Mouse (Mus musculus) left cerebral cortex, postnatal 36 days (tissue): ENCODE measurements around the gene Litaf. TPM values are rescaled to one million over a fixed set of nuclear protein-coding genes. Genes with fewer than 3 reads are reported as not detected.
"Not testable (repeated sequence)": the region's sequence is repeated elsewhere in the genome, so short reads cannot be mapped to it uniquely, and the experiment has no call there.

Experiments
- DNase-seq, 2 experiments: peaks; one replicate each; pipeline ENCODE4 v3.0.0; 2021 to 2022; ENCODE audit warnings: low spot score in 2 of 2, mixed read lengths in 1 of 2
- intact Hi-C: fragments of 180-260 bp; cut with DNase I; formaldehyde crosslinking; loops from one replicate; pipeline ENCODE4 v1.15.1; 2025
- total RNA-seq, 2 experiments: library from RNA; stranded (reverse); gene quantifications; 2 replicates each; pipeline ENCODE4 v1.2.3; 2021

Gene Litaf
- total RNA-seq, 2 experiments from 2014 or later: 11.1 to 13.0 TPM

- intact Hi-C loops, DNase-seq: not testable (repeated sequence)
These were observed 96.0 kb downstream of the Litaf start for GRCm38 (mm10) chr16:10969944-10970343.

DNA sequence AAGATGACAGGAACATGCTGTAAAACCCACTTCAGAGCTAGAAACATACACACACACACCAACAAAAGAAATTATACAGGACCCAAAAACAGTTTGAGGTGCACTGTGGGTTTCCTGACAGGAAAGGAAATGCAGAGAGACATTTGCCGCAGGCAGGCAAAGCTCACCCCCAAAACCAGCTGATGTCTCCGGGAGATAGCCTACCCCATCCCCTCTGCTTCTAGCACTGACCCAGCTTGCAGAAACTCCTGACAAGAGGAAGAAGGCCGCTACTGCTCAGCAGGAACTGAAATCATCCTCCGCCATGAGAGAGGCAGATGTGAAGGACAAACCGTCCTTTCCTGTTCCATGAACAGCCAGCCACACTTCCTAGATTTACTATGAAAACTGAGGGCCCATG lies 96.6 kb downstream of the Litaf start:
- intact Hi-C loops: no loop called here

GRCm38 (mm10) chr16:10968299-10968698 lies 97.7 kb downstream of the Litaf start:
- intact Hi-C loops: no loop called here
- DNase-seq: no peak

More for the DNA sequence above, 96.6 kb downstream of the Litaf start:
- DNase-seq: no peak

DNA sequence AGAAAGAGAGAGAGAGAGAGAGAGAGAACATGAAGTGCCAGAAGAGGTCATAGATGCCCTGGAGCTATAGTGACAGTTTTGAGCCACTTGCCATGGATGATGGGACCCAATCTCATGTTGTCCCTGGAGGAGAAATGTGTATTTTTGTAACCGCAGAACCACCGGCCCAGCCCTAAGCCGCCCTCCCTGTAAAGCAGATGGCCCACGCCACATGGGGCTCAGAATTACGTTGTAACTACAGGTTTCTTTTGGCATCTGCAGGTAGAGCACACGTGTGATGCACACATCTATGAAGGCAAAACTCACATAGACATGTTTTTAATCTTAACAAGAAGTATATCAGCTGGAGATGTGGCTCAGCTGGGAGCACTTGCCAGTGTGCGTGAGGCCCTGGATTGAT lies 98.2 kb downstream of the Litaf start:
- intact Hi-C loops: no loop called here
- no peak for DNase-seq

- intact Hi-C loops: no loop called here
- no peak for DNase-seq
These were observed 98.9 kb downstream of the Litaf start for GRCm38 (mm10) chr16:10967013-10967412.

- intact Hi-C loops: no loop called here
- no peak for DNase-seq
These were observed 100.9 kb downstream of the Litaf start for GRCm38 (mm10) chr16:10965034-10965433.

- intact Hi-C loops: no loop called here
These were observed 105.0 kb downstream of the Litaf start for GRCm38 (mm10) chr16:10960916-10961315.

DNA sequence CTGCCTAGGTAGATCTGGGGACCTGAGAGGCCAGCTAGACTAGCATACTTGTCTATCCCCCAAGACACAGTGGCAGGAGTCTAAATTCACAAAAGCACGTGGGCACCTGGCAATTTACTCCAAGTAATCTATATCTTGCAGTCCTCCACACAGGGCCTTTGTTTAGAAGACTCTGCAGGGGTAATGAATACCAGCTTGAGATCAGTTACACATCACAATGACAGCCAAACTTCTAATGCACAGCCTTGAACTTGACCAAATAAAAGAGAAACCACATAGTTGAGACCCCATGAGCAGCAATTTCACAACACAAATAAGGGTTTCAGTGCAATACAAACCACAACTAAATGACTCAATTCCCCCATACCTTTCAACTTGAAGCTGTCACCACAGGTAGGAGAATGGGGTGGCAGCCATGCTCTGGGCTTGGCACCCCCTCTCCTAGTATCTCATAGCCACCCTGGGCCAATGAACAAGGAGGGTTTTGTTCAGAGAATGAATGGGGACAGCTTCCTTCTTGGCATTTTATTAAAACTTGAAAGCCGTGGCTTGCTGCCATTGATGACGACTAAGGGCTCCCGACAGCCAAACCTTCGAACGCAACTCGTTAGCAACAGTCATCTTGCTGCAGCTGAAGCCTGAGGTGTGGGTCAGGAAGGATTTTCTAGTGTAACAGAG lies 107.1 kb downstream of the Litaf start:
- intact Hi-C loops: no loop called here
- DNase-seq: no peak

More at GRCm38 (mm10) chr16:10960916-10961315, 105.0 kb downstream of the Litaf start:
- DNase-seq: no peak

- intact Hi-C loops, DNase-seq: not testable (repeated sequence)
These were observed 107.7 kb downstream of the Litaf start for GRCm38 (mm10) chr16:10958307-10958706.

GRCm38 (mm10) chr16:10957794-10958193 lies 108.2 kb downstream of the Litaf start:
- DNase-seq: no peak
- intact Hi-C loops: no loop called here

DNA sequence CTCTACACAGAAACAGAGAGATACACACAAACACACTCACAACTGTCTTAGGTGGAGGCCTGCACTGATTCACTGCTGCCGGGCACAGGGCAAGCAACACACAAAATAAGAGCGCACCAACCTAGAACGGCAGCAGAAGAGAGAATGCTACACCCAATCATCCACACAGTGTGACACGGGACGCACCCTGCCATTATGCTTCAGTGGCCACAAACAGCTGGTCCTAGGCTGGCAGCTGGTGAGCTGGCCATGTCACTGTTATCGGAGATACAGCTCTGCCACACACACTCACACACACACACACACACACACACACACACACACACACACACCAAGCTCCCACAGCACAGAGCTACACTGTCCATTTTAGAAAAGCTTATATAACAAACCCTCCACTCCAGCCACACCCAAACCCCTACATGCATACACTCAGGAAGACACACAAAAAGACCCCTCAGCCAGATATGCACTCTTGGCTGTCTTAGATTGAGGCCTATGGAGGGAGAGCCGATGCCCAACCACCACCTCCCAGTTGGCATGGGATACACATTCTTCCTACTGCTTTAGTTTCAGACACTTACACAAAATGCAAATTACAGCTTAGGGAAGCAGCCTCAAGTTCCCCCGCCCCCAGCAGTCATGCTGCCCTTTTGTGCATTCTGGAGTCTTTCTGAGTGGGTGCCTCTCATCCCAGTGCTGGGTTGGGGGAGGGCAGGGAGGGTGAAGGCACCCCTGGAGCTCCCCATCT lies 108.8 kb downstream of the Litaf start:
- DNase-seq: peak; percentile 22 to 31
- intact Hi-C loops: no loop called here

DNA sequence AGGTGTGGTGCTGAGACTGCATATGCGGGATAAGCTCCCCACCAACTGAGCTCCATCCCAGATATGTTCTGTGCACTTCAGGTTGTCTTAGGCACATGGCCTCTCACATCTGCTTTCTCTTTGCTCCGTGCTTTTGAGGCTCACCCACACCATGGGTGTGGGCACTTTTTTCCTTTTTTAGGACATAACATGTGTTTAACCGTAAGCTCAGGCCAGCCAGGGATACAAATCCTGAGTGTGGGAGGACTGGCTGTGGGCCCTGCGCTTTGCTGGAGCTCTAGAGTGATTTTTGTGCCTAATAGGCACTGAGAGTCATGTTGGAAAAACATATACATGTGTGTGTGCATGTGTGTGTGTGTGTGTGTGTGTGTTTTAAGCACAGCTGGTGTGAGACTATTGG lies 110.9 kb downstream of the Litaf start:
- intact Hi-C loops: no loop called here
- peak; percentile 55 to 67 for DNase-seq

DNA sequence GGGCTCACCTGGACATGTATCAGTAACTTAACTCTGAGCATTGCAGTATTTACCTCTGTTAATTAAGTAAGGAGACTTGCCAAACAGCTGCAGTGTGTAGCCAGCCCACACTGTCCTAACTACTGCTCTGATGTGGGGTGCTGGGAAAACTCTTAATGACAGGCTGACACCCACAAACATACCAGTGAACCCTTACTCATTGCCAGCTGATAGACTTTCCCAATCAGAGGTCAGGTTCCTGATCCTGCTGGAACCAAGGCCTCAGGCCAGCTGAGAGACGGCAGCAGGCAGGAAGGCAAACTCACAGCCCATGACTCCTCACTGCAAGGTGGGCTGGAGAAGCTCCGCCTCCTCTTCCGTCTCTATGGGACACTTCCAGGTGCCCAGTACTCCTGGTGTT lies 113.1 kb downstream of the Litaf start:
- intact Hi-C loops: loop anchor here (5.0 kb wide), 1 partner anchor 79 kb away; no protein-coding TSS in a partner anchor
- no peak for DNase-seq

DNA sequence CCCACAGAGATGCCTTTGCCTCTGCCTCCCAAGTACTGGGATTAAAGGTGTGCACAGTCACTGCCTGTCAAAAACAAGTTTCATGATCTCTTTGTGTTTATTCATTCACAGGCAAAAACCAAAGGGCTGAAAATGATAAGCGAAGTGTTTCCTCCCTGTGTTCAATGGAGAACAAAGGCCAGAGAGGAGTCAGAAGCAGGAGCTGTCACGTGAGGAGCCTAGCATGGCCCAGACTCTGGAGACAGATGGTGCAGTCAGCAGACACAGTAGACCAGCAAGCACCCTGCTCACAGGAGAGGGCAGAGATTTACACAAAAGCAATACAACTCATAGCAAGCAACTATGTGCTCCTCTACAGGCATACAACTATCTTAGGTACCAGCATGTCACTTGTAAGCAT lies 113.9 kb downstream of the Litaf start:
- DNase-seq: no peak
- intact Hi-C loops: loop anchor here (5.0 kb wide), 1 partner anchor 80 kb away; no protein-coding TSS in a partner anchor

DNA sequence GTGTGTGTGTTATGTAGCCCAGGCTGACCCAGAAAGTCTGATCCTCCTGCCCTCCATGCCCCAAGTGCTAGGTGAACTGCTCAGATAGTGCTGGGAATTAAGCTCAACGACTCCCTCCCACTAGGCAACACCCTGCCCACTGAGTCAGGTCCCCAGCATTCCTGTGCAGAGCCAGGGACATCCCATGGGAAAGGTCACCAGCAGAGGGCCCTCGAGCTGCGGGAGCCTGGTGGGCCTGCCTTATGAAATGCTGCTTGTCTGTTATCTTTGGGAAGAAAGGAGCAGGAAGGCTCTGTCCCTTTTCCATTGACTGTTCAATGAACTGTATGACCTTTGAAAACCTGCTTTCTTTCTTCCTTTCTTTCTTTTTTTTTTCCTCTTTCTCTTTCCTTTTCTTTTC lies 114.4 kb downstream of the Litaf start:
- intact Hi-C loops: loop anchor here (5.0 kb wide), 1 partner anchor 81 kb away; no protein-coding TSS in a partner anchor
- DNase-seq: no peak

- no peak for DNase-seq
- intact Hi-C loops: loop anchor here (5.0 kb wide), 1 partner anchor 82 kb away; no protein-coding TSS in a partner anchor
These were observed 115.4 kb downstream of the Litaf start for GRCm38 (mm10) chr16:10950539-10950938.

DNA sequence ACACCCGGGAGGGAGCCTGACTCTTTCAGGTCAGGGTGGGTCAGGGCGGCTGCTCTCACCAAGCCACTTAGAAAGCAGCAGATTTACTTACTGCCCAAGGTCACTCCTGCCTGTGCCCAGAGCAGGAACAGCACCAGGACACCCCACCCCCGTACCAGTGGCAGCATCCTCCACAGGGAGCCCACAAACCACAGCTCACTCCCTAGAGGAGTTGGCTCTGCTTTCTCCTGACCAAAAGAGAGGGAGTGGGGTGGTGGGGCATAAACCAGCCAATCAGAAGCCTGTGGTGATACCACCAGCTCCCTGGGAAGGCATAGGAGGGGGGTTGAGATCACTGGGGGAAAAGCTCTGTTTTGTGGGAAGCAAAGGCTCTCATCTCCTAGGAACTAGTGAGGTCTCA lies 118.2 kb downstream of the Litaf start:
- intact Hi-C loops: no loop called here
- no peak for DNase-seq

- DNase-seq: no peak
- intact Hi-C loops: no loop called here
These were observed 120.4 kb downstream of the Litaf start for GRCm38 (mm10) chr16:10945381-10946127.

DNA sequence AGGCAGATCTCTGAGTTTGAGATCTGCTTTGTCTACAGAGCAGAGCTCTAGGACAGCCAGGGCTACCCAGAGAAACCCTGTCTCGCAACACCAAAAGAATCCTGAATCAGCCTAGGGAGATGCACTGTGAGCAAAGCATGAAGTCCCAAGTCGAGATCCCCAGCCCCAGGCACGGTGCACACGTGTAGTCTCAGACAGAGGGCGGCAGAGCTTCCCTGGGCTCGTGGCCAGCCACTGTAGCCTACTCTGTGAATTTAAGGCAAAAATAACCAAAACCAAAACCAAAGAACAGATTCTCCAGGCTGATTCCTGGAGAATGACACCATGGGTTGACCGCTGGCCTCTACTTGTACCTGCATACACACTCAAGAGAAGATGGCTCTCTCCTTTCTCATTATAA lies 121.4 kb downstream of the Litaf start:
- intact Hi-C loops: loop anchor here (5.0 kb wide), 1 partner anchor 67 kb away; no protein-coding TSS in a partner anchor
- no peak for DNase-seq

GRCm38 (mm10) chr16:10943257-10943656 lies 122.7 kb downstream of the Litaf start:
- intact Hi-C loops: loop anchor here (5.0 kb wide), 1 partner anchor 66 kb away; no protein-coding TSS in a partner anchor
- DNase-seq: no peak
